Mouse (Mus musculus) ES-E14 (cell line): ENCODE results near the gene Tk1. TPM values are rescaled to one million over a fixed set of nuclear protein-coding genes. Genes with fewer than 3 reads are reported as not detected.
A peak's percentile ranks its signal among the peaks of the same experiment; 100 is the strongest.

ENCODE experiments used
- DNase-seq: peaks from one replicate; pipeline ENCODE4 v3.0.0-alpha.2; 2013; ENCODE audit warnings: low read depth, low spot score
- H3K27ac ChIP-seq: 2 replicates; pipeline ENCODE4 v1.5.1; 2012; ENCODE audit warnings: low read depth, mild to moderate bottlenecking, low read length, moderate library complexity, mixed read lengths; ENCODE audit not compliant: poor library complexity, insufficient read depth, severe bottlenecking
- H3K36me3 ChIP-seq: 2 replicates; pipeline ENCODE4 v1.6.1; 2012; ENCODE audit warnings: mild to moderate bottlenecking, low read length, moderate library complexity, mixed read lengths; ENCODE audit not compliant: control insufficient read depth, poor library complexity, insufficient read depth, severe bottlenecking
- H3K4me1 ChIP-seq, 2 experiments: fragments of 150-350 bp in 1 of 2; sonication (generic) in 1 of 2; 2 replicates each; pipeline ENCODE4 v1.6.1; 2012; ENCODE audit warnings: low read length in 2 of 2, mild to moderate bottlenecking in 1 of 2, mixed read lengths in 1 of 2; ENCODE audit not compliant: control insufficient read depth in 2 of 2, insufficient read depth in 2 of 2, poor library complexity in 1 of 2
- H3K4me3 ChIP-seq, 2 experiments: fragments of 150-350 bp in 1 of 2; sonication (generic) in 1 of 2; 2 replicates each; pipeline ENCODE4 v1.5.1; 2012; ENCODE audit warnings: low read length in 2 of 2, low read depth in 1 of 2, mild to moderate bottlenecking in 1 of 2, mixed read lengths in 1 of 2; ENCODE audit not compliant: insufficient read depth in 1 of 2, poor library complexity in 1 of 2, severe bottlenecking in 1 of 2
- H3K9ac ChIP-seq: 2 replicates; pipeline ENCODE4 v1.6.1; 2012; ENCODE audit warnings: low read depth, mild to moderate bottlenecking, low read length, mixed read lengths; ENCODE audit not compliant: poor library complexity, insufficient read depth, severe bottlenecking
- H3K9me3 ChIP-seq: fragments of 150-350 bp; sonication (generic); 2 replicates; pipeline ENCODE4 v1.6.1; 2012; ENCODE audit warnings: low read depth, mild to moderate bottlenecking, low read length; ENCODE audit not compliant: control insufficient read depth, insufficient read depth
- CHD2 ChIP-seq: IDR thresholded peaks from 2 replicates; pipeline ENCODE4 v1.6.1; 2014; ENCODE audit warnings: mild to moderate bottlenecking, low read depth, low read length, inconsistent platforms
- HCFC1 ChIP-seq: IDR thresholded peaks from 2 replicates; pipeline ENCODE4 v1.6.1; 2012; ENCODE audit warnings: low read length, inconsistent platforms, borderline replicate concordance; ENCODE audit not compliant: insufficient read depth
- MAFK ChIP-seq: IDR thresholded peaks from 2 replicates; pipeline ENCODE4 v1.6.1; 2014; ENCODE audit warnings: mild to moderate bottlenecking, low read depth, low read length, inconsistent platforms; ENCODE audit not compliant: insufficient read depth
- ZC3H11A ChIP-seq: IDR thresholded peaks from 2 replicates; pipeline ENCODE4 v1.6.1; 2012; ENCODE audit warnings: low read depth, mild to moderate bottlenecking, inconsistent platforms, low read length, borderline replicate concordance
- ZNF384 ChIP-seq: IDR thresholded peaks from 2 replicates; pipeline ENCODE4 v1.6.1; 2012; ENCODE audit warnings: low read depth, low read length, inconsistent platforms
- in situ Hi-C, 2 experiments: fragments of 600-800 bp; cut with MboI; formaldehyde crosslinking; loops; one replicate each; pipeline ENCODE4 v1.15.1; 2025; ENCODE audit warnings: low sequenced_read_pairs in 2 of 2, inconsistent platforms in 1 of 2; ENCODE audit not compliant: unreplicated experiment in 2 of 2
- total RNA-seq: library from RNA; depleted of rRNA; stranded (reverse); fragments of 300-350 nt; gene quantifications from 2 replicates; pipeline ENCODE4 v1.2.3, GENCODE M21; 2012

Tk1 gene
- total RNA-seq, 1 experiment: 89.3 TPM

DNA sequence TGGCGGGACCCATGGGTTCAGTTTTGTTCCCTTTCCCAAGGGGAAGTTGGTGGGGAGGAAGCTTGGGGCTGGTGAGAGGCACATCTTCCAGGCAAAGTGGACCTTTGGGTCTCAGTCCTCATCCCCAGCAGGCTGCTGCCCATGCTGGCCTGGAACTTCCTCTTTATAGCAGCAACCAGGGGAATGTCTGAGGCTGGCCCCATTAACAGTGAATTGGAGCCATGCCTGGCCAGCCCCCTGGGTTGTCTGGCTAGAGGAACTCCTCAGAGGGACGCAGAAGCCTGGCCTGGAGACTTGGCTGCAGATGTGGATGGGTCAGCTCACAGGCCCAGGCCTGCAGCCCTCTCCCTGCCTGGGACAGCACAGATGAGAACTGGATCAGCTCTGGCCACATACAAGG is 38.9 kb upstream of the Tk1 start:
- Histone ChIP-seq H3K9me3 (no peaks in the 10 kb centered on the region), H3K27ac (no peak overlapping the region), H3K36me3 (no peaks in the 10 kb centered on the region), H3K4me3 (no peak overlapping the region), H3K4me1 (peaks cover 8 to 31% of the 10 kb centered on the region in 2 experiments; a peak in 3 of 4 replicates), H3K9ac (no peak overlapping the region)
- DNase-seq: no peak
- in situ Hi-C loops: loop anchor here in 1 of 2 experiments (25.0 kb wide), 1 partner anchor 372 kb away; the partner anchor contains the start of gene Cyth1
- TF ChIP-seq ZC3H11A (no peak), ZNF384 (no peak), CHD2 (no peak), HCFC1 (no peak)

- in situ Hi-C loops: loop anchor here in 1 of 2 experiments (25.0 kb wide), 1 partner anchor 374 kb away; the partner anchor contains the start of gene Cyth1
- no peak for DNase-seq
Measured at GRCm38 (mm10) chr11:117863174-117863856, 37.4 kb upstream of the Tk1 start.

GRCm38 (mm10) chr11:117860601-117861000 is 34.7 kb upstream of the Tk1 start, which contains the start of gene Tmem235:
Tmem235 (plus strand) TSS chr11:117860752.
- Histone ChIP-seq H3K9me3 (no peaks in the 10 kb centered on the region), H3K4me3 (peak within 1 kb of the TSS; percentile 18 to 46; a peak in 2 of 4 replicates), H3K27ac (no peak within 1 kb of the TSS), H3K4me1 (peaks cover 10 to 36% of the 10 kb centered on the region in 2 experiments; a peak in 3 of 4 replicates), H3K36me3 (peaks cover 26% of the 10 kb centered on the region), H3K9ac (0 out of 2 replicates have a peak within 1 kb of the TSS, but pooled peaks have one; percentile 15)
- no peak for DNase-seq
- in situ Hi-C loops: loop anchor here in 1 of 2 experiments (25.0 kb wide), 1 partner anchor 377 kb away; the partner anchor contains the start of gene Cyth1
- TF ChIP-seq HCFC1 (no peak), MAFK (no peak)

More at GRCm38 (mm10) chr11:117863174-117863856, 37.4 kb upstream of the Tk1 start:
- Histone ChIP-seq H3K9ac (no peak overlapping the region), H3K4me3 (no peak overlapping the region), H3K4me1 (peaks cover 12 to 39% of the 10 kb centered on the region in 2 experiments; a peak in 3 of 4 replicates), H3K27ac (no peak overlapping the region), H3K9me3 (no peaks in the 10 kb centered on the region), H3K36me3 (peaks cover 5% of the 10 kb centered on the region; the same call in 1 of the 2 replicates)
- TF ChIP-seq ZNF384: no peak
- 0 out of 2 replicates have a peak, but pooled peaks have one; percentile 32 for TF ChIP-seq ZC3H11A

DNA sequence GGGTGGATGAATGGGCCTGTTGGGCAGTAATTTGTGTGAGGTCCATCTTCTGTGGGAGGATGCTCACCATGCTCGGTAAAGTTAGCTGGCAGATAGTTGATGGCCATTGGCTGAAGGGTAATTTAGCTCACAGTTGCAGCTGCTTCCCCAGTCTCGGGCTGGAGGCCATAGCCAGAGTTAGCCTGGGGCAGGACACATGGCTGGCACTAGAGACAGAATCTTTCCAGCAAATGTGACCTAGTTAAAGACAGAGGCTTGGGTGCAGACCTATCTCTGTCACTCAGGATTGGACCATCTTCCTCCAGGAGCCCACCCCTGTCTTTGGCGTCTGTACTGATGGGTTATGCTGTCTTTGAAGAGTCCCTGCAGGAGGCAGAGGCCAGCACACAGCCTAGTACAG is 32.5 kb upstream of the Tk1 start:
- TF ChIP-seq CHD2 (no peak), MAFK (no peak), ZNF384 (no peak)
- H3K9me3 ChIP-seq: no peaks in the 10 kb centered on the region
- H3K4me1 ChIP-seq: peaks cover 6 to 30% of the 10 kb centered on the region in 2 experiments; a peak in 3 of 4 replicates
- H3K4me3 ChIP-seq: no peak overlapping the region
- H3K36me3 ChIP-seq: peaks cover 38% of the 10 kb centered on the region
- no peak overlapping the region for H3K9ac ChIP-seq
- in situ Hi-C loops: loop anchor here in 1 of 2 experiments (25.0 kb wide), 1 partner anchor 379 kb away; the partner anchor contains the start of gene Cyth1
- DNase-seq: no peak
- H3K27ac ChIP-seq: no peak overlapping the region
